Mouse (Mus musculus) macrophage (primary cell): ENCODE measurements around the gene Phldb1. TPM values are rescaled to one million over a fixed set of nuclear protein-coding genes. Genes with fewer than 3 reads are reported as not detected.
"Not testable (repeated sequence)": the region's sequence is repeated elsewhere in the genome, so short reads cannot be mapped to it uniquely, and the experiment has no call there.

Source experiments
- H3K27ac ChIP-seq: fragments of 350-480 bp; formaldehyde crosslinking; 2 replicates; pipeline ENCODE4 v1.9.0; 2021
- H3K36me3 ChIP-seq: fragments of 350-480 bp; formaldehyde crosslinking; 2 replicates; pipeline ENCODE4 v1.9.0; 2021; ENCODE audit errors: inconsistent target
- H3K4me3 ChIP-seq: fragments of 350-480 bp; formaldehyde crosslinking; 2 replicates; pipeline ENCODE4 v1.9.0; 2021; ENCODE audit errors: inconsistent target
- H3K79me2 ChIP-seq: fragments of 350-480 bp; formaldehyde crosslinking; 2 replicates; pipeline ENCODE4 v1.9.0; 2021; ENCODE audit errors: inconsistent target
- WGBS: methylation state at CpG from one replicate; pipeline ENCODE4 v1.1.7; 2026; ENCODE audit warnings: inconsistent platforms; ENCODE audit not compliant: missing documents; 5-methylcytosine and 5-hydroxymethylcytosine counted together
- polyA plus RNA-seq: library from polyadenylated mRNA; stranded (reverse); fragments of 250-400 nt; gene quantifications from 3 replicates; pipeline ENCODE4 v1.2.4, GENCODE M21; 2018; ENCODE audit warnings: inconsistent platforms
- total RNA-seq, 78 experiments: library from RNA; depleted of rRNA; stranded (reverse); fragments of 250-400 nt; gene quantifications; 1 replicate in 9 of 78; 2 replicates in 24 of 78; 3 replicates in 43 of 78; 4 replicates in 2 of 78; pipeline ENCODE4 v1.2.4; 2018; ENCODE audit warnings: inconsistent platforms in 56 of 78

Gene Phldb1
- total RNA-seq (2018; cell fraction: chromatin; rRNA removed): 1,000 to 10,000 TPM in 1 of 26 experiments, 100 to 1,000 TPM in 5, 10 to 100 TPM in 15, 1 to 10 TPM in 5; 5.9 to 1,053 (median 24.1) TPM
- 10 to 100 TPM in 3 of 26 experiments, 1 to 10 TPM in 23; 1.3 to 54.4 (median 2.9) TPM for total RNA-seq (2018; cell fraction: cytosol; rRNA removed)
- total RNA-seq (2018; cell fraction: nucleus; rRNA removed): 100 to 1,000 TPM in 5 of 26 experiments, 10 to 100 TPM in 9, 1 to 10 TPM in 12; 2.8 to 191 (median 11.1) TPM
- 2.4 to 6.4 TPM (median 2.6 TPM) in 3 replicates for polyA plus RNA-seq

- Histone ChIP-seq H3K27ac (no peak within 1 kb of the TSS), H3K36me3 (no peaks in the 10 kb centered on the region), H3K4me3 (peak within 1 kb of the TSS; percentile 8), H3K79me2 (no peaks in the 10 kb centered on the region)
- 7% methylated on average over 47 of the region's 47 CpGs for WGBS
These were observed at the start of gene Phldb1 for GRCm38 (mm10) chr9:44734524-44735494. Phldb1 (minus strand) TSS chr9:44735198.

GRCm38 (mm10) chr9:44772750-44773651, 38.0 kb upstream of the Phldb1 start:
- Histone ChIP-seq H3K27ac (peak overlapping the region; percentile 69), H3K79me2 (peaks cover 9% of the 10 kb centered on the region; the same call in 1 of the 2 replicates), H3K4me3 (peak overlapping the region; percentile 99), H3K36me3 (0 out of 2 replicates have a peak, but pooled peaks cover 2% of the 10 kb centered on the region)
- WGBS: under 1% methylated on average over 41 of the region's 41 CpGs

GRCm38 (mm10) chr9:44772392-44772749, 37.4 kb upstream of the Phldb1 start:
- Histone ChIP-seq H3K36me3 (no peaks in the 10 kb centered on the region), H3K79me2 (peaks cover 9% of the 10 kb centered on the region; the same call in 1 of the 2 replicates), H3K4me3 (no peak overlapping the region), H3K27ac (no peak overlapping the region)
- WGBS: 38% methylated on average over 5 of the region's 5 CpGs

DNA sequence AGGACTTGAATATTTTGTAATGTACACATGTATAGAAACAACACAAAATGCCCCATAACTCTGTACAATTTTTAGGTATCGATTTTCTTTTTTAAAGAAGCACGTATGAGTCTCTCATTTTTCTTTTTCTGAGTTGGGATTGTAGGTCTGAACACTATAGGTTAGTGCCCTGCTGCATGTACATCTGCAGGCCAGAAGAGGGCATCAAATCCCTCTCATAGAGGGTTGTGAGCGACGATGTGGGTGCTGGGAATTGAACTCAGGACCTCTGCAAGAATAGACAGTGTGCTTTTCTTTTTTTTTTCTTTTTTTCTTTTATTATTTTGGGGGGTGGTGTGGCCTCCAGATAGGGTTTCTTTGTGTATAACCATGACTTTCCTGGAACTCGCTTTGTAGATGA, 36.4 kb upstream of the Phldb1 start:
- H3K36me3 ChIP-seq: no peaks in the 10 kb centered on the region
- H3K4me3 ChIP-seq: no peak overlapping the region
- WGBS: 97% methylated on average over 5 of the region's 5 CpGs
- H3K27ac ChIP-seq: no peak overlapping the region
- H3K79me2 ChIP-seq: peaks cover 18% of the 10 kb centered on the region

GRCm38 (mm10) chr9:44768029-44768394, 33.0 kb upstream of the Phldb1 start:
- not testable (repeated sequence) for H3K27ac ChIP-seq
- 62% methylated on average over 4 of the region's 9 CpGs for WGBS
- peak overlapping the region; percentile 23 for H3K4me3 ChIP-seq

GRCm38 (mm10) chr9:44767101-44768028, 32.4 kb upstream of the Phldb1 start, which contains the start of the genes Arcn1 and Ift46:
Arcn1 (minus strand) TSS chr9:44767845.
Ift46 (plus strand) TSS chr9:44767908.
- peaks cover 49% of the 10 kb centered on the region for H3K79me2 ChIP-seq
- WGBS: under 1% methylated on average over 78 of the region's 82 CpGs
- H3K27ac ChIP-seq: peak within 1 kb of the TSS; percentile 63
- H3K4me3 ChIP-seq: peak within 1 kb of the TSS; percentile 88
- H3K36me3 ChIP-seq: no peaks in the 10 kb centered on the region

More at GRCm38 (mm10) chr9:44768029-44768394, 33.0 kb upstream of the Phldb1 start:
- H3K79me2 ChIP-seq: peaks cover 43% of the 10 kb centered on the region
- H3K36me3 ChIP-seq: not testable (repeated sequence)

- no peak overlapping the region for H3K27ac ChIP-seq
- H3K79me2 ChIP-seq: peaks cover 99% of the 10 kb centered on the region
- WGBS: 73% methylated on average over 2 of the region's 2 CpGs
- peaks cover 31% of the 10 kb centered on the region for H3K36me3 ChIP-seq
- no peak overlapping the region for H3K4me3 ChIP-seq
These were observed 25.9 kb upstream of the Phldb1 start for GRCm38 (mm10) chr9:44760873-44761272.

DNA sequence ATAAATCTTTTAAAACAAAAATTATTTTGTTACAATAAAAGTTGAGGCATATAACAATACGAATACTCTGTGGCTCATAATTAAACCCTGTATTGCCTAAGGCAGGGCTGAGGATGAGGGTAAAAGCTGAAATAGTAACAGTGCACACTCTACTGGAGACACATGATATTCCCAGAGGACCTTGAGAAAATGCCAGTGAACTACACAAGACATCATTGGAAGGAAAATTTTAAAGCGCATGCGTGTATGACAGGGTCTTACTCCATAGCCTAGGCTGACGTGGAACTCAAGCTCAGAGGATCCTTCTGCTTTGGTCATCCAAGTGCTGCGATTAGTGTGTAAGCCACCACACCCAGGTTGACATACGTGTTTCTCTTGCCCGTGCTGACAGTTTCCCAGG, 13.5 kb upstream of the Phldb1 start:
- WGBS: 96% methylated on average over 7 of the region's 7 CpGs

GRCm38 (mm10) chr9:44747341-44747740, 12.3 kb upstream of the Phldb1 start:
- Histone ChIP-seq H3K4me3 (no peak overlapping the region), H3K27ac (no peak overlapping the region), H3K36me3 (peaks cover 81% of the 10 kb centered on the region), H3K79me2 (no peaks in the 10 kb centered on the region; the same call in 1 of the 2 replicates)
- WGBS: 87% methylated on average over 3 of the region's 3 CpGs

More for the DNA sequence above, 13.5 kb upstream of the Phldb1 start:
- Histone ChIP-seq H3K27ac (no peak overlapping the region), H3K36me3 (peaks cover 84% of the 10 kb centered on the region), H3K4me3 (no peak overlapping the region), H3K79me2 (peaks cover 6% of the 10 kb centered on the region; the same call in 1 of the 2 replicates)

GRCm38 (mm10) chr9:44746666-44747065, 11.7 kb upstream of the Phldb1 start:
- 92% methylated on average over 3 of the region's 3 CpGs for WGBS
- H3K4me3 ChIP-seq: no peak overlapping the region
- H3K79me2 ChIP-seq: no peaks in the 10 kb centered on the region; the same call in 1 of the 2 replicates
- peaks cover 77% of the 10 kb centered on the region for H3K36me3 ChIP-seq
- no peak overlapping the region for H3K27ac ChIP-seq

DNA sequence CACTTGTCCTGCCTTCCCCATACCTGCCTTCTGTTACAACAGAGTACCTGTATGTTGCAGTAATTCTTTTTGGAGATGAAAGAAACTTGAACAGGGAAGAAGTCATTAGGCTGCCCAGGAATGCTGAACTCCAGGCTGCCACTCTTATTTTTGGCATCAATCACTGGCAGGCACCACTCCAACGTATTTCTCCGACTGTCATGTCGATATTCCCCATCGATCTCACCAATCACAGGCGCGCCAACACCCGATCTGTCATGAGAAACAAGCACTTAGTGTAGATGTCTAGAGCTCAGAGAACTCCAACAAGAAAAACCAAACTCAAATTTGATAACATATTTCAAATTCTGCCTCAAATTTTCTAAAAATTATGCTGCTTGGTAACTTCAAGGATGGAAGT, 10.4 kb upstream of the Phldb1 start:
- no peaks in the 10 kb centered on the region for H3K79me2 ChIP-seq
- peaks cover 66% of the 10 kb centered on the region for H3K36me3 ChIP-seq
- no peak overlapping the region for H3K4me3 ChIP-seq
- 86% methylated on average over 7 of the region's 7 CpGs for WGBS
- no peak overlapping the region for H3K27ac ChIP-seq

DNA sequence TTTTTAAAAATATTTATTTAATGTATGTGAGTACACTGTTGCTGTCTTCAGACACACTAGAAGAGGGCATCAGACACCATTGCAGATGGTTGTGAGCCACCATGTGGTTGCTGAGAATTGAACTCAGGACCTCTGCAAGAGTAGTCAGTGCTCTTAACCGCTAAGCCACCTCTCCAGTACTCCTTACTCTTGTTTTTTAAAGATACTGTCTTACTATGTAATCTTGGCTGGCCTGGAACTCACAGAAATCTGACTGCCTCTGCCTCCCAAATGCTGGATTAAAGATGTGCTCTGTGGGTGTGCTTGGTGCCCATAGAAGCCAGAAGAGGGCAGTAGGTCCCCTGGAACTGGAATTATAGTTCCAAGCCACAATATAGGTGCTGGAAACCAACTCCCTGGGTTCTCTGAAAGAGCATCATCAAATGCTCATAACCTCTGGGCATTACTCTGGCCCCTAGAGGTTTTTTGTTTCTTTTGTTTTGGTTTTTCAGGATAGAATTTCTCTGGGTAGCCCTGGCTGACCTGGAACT, 5.7 kb upstream of the Phldb1 start:
- WGBS: 92% methylated on average over 1 of the region's 1 CpGs
- no peak overlapping the region for H3K27ac ChIP-seq

More for the DNA sequence above, 5.7 kb upstream of the Phldb1 start:
- no peaks in the 10 kb centered on the region for H3K79me2 ChIP-seq
- peaks cover 24% of the 10 kb centered on the region for H3K36me3 ChIP-seq
- no peak overlapping the region for H3K4me3 ChIP-seq
